Mouse (Mus musculus) c-Kit-positive CD71-positive TER-119-negative erythroid progenitor cells, embryonic 14.5 days (primary cell): Measurements from ENCODE around the gene Arhgef28.
"Not testable (repeated sequence)": the region's sequence is repeated elsewhere in the genome, so short reads cannot be mapped to it uniquely, and the experiment has no call there.

ENCODE experiments used
- DNase-seq: peaks from one replicate; pipeline ENCODE4 v3.0.0-alpha.2; 2013; ENCODE audit warnings: low read depth

Arhgef28 gene

GRCm38 (mm10) chr13:98073190-98073589 lies 133.0 kb downstream of the Arhgef28 start:
- DNase-seq, result no peak

GRCm38 (mm10) chr13:98070458-98070857 lies 135.8 kb downstream of the Arhgef28 start:
- DNase-seq, result no peak

GRCm38 (mm10) chr13:98069646-98070045 lies 136.6 kb downstream of the Arhgef28 start:
- DNase-seq, result no peak

- DNase-seq, result no peak
Observed at GRCm38 (mm10) chr13:98062843-98063242, 143.4 kb downstream of the Arhgef28 start.

- not testable (repeated sequence) for DNase-seq
Observed at GRCm38 (mm10) chr13:98060121-98060520, 146.1 kb downstream of the Arhgef28 start.

DNA sequence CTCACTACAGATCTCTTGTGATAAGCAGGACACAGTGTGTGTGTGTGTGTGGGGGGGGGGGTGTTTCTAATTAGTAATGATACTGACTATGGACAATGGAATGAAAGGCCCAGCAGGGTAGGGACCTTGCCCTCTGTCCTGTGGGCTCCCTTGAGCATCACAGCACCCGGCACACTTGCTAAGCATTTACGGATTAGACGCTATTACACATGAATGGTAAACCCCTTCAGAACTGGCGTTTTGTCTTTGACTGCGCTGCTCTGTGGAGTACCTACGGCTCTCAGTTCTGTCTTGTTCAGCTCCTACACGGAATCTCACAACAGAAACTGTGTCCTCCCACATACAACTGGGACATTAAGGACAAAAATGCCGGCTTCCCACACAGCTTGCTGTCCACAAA lies 151.0 kb downstream of the Arhgef28 start:
- no peak for DNase-seq

- peak; percentile 25 for DNase-seq
Observed at GRCm38 (mm10) chr13:98040628-98041150, 165.6 kb downstream of the Arhgef28 start.

DNA sequence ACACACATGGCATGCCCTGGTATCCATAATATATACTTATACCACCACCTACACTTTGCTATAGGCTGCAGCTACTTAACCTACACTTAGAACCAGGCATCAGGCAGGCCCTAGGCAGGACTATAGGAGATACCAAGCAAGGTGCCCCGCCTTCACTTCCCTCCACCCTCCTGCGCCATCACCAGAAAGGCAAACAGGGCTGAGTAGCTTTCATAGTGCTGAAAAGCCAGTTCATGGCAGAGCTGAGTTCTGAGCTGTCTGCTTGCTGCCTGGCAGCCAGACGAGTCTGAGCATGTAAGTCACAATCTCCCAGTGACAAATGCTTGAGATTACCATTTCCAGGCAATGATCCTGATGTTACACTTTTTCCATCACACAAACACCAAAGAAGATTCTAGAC lies 167.5 kb downstream of the Arhgef28 start:
- DNase-seq, result no peak

GRCm38 (mm10) chr13:98037693-98038092 lies 168.5 kb downstream of the Arhgef28 start:
- DNase-seq, result no peak

DNA sequence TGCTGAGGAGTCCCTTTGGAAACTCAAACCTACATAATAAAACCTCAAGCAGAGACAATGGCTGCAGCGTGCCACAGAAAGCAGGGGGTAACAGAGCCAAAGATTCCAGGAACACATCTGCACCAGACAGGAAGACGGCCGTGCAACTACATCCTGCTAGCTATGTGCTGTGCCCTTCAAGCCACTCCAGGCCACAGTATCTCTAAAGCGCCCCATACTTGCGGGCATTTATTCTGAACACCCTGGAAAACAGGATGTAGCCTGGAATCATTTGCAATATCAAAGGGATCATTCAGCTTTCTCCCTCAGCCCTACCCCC lies 174.6 kb downstream of the Arhgef28 start:
- DNase-seq, result no peak

DNA sequence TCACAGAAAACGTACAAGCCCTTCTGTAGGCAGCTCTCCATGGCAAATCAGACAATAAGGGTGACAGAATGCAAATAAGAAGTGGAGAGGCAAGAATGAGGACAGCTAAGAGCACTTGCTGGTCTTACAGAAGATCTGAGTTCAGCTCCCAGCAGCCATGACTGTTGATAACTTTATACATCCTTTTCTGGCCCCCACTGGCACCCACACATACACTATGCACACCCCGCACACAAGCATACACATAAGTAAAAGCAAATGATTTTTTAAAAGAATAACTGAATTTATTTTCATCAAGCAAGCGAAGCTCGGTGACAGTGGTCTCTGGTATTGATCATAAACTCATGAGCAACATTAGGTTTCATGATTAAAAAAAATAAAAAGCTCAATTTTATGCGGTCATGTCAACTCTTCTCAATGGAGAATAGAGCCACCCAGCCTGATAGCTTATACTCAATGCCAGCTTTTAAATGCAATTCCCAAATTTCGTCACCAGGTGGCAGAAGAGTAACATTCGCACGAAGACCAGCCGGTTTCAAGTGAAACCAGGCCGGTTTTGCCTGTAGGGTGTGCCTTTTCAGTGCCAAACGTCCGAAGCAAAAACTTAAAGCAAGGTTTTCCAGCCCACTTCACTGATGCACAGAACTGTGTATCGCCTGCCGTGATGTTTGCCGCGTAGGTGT lies 175.1 kb downstream of the Arhgef28 start:
- DNase-seq, result peak; percentile 61

- no peak for DNase-seq
Observed at GRCm38 (mm10) chr13:98030041-98030440, 176.2 kb downstream of the Arhgef28 start.

- no peak for DNase-seq
Observed at GRCm38 (mm10) chr13:98028711-98029250, 177.5 kb downstream of the Arhgef28 start.

GRCm38 (mm10) chr13:98027641-98028204 lies 178.5 kb downstream of the Arhgef28 start:
- DNase-seq, result no peak

- DNase-seq, result no peak
Observed at GRCm38 (mm10) chr13:98027122-98027521, 179.1 kb downstream of the Arhgef28 start.

DNA sequence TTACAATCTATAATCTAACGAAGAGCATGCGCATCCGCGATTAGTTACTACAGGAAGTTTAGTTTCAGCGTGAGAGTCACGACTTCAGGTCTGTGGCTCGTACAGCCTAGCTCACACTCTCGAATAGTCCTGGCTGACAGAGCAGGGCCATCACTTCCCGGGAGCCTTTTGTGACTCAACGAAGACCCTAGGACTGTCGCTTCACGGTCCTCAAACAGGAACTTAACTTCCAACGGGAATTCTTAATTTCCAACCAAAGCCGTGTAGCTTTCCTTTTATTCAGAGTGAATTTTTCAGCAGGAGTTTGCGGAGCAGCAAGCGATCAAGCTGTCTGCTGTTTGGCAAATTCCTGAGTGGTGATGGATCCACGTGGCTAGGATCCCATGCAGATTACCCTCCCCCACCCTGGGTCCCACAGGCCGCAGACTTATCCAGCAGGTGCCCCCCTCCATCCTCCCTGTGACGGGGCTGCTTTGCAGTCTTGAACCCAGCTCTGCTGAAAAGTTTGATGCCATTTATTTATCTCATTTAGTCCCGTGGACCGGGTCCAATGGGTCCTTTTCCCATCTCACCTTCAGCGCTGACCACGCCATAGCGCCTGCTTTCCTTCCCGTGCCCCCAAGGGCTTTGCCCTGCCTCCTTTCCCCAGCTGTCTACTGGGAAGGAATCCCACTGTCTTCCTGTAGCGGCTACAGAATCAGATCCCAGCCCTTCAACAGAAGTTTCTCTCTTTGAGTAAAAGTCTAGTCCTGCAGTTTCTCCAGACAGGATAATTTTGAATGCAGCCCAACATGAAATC lies 180.3 kb downstream of the Arhgef28 start:
- DNase-seq, result no peak

DNA sequence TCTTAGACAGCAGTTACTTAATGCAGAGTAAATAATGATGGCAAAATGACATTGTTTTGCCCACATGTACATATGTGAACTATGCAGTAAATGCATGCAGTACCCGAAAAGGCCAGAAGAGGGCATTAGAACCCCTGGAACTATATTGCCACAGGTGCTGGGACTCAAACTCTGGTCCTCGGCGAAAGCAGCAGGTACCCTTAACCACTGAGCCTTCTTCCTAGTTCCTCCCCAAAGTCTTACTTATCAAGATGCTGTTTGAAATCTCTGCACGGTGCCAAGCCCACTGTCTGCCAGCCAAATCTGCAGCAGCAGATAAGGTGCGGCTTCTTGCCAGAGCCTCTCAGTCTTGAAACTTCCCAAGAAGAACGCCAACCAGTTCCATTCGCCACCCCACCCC lies 181.1 kb downstream of the Arhgef28 start:
- peak; percentile 6 for DNase-seq

DNA sequence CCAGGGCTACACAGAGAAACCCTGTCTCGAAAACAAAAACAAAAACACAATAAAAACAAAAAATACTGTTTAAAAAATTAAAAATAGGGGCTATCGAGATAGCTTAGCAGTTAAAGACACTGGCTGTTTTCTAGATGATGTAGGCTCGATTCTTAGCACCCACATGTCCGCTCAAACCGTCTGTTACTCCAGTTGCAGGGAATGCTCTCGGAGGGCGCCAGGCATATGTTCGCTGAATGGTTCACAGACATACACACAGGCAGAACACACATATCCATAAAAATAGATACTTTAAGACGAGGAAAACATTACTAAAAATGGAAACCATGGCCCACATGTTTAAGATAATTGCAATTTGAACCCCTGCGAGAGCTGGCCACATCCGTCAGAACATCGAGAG lies 181.6 kb downstream of the Arhgef28 start:
- DNase-seq, result no peak

DNA sequence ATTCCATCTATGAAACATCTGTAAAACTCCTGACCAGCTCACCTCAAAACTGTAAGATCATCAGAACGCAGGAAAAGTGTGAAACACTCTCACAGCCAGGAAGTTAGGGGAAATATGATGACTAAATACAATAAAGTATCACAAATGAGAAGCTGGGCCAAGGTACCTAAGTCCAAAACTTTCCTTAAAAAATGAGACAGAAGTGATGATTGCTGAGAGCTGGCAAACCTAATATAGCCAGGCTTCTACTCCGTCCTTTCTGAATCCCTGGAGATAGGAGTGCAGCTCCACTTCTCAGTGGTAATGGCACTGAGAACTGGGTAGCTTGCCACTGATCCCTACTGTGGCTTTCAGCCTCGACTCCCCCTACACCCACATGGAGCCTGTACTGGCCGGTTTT lies 184.3 kb downstream of the Arhgef28 start:
- DNase-seq, result no peak

GRCm38 (mm10) chr13:98018837-98019236 lies 187.4 kb downstream of the Arhgef28 start:
- not testable (repeated sequence) for DNase-seq

- no peak for DNase-seq
Observed at GRCm38 (mm10) chr13:98016923-98017588, 189.2 kb downstream of the Arhgef28 start.
